In the genomic region with DNA sequence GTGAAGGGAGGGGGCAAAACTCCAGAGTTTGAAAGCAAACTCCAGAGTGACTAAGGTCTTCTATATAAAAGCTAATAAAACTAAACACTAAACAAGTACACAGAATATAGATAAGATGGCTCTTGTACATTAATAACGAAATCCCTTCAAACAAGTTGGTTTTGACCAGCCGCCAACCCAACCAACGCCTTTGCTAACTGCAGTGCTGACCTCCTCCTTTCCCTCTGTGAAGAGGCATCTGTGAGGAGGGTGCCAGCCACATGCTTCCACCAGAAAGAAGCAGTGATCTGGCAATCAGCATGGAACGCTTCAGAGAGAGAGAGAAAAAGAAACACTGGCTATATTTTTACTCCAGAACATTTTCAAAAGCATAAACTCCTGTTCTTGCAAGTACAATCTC, we compare ENCODE assay signal across 16 mouse cellular contexts. TPM values are rescaled to one million over a fixed set of nuclear protein-coding genes. Genes with fewer than 3 reads are reported as not detected.
DNase-seq lines count a peak whose midpoint lies in the region; ATAC-seq lines count a peak whose summit lies in the region.
"Had no signal": no experiment of that assay in that cellular context is flagged by ENCODE, and none has a peak within 500 bp of the region (broad histone marks: within the 10 kb centered on the region; RNA-seq: fewer than 3 reads in every experiment).

No protein-coding gene starts in this region.

- H3K4me3 ChIP-seq in heart, embryonic 13.5 days: no peak overlapping the region
- H3K4me3 ChIP-seq in heart, embryonic 10.5 days: no peak overlapping the region
- no peak overlapping the region for H3K4me3 ChIP-seq in midbrain, embryonic 15.5 days
- H3K4me3 ChIP-seq: intestine, embryonic 15.5 days; liver, embryonic 13.5 days; neural tube, embryonic 12.5 days had no signal

- no peak overlapping the region for H3K9ac ChIP-seq in heart, embryonic 13.5 days
- no peak overlapping the region for H3K9ac ChIP-seq in midbrain, embryonic 15.5 days
- H3K9ac ChIP-seq: intestine, embryonic 15.5 days; liver, embryonic 13.5 days; neural tube, embryonic 12.5 days had no signal

- no peaks in the 10 kb centered on the region for H3K36me3 ChIP-seq in heart, embryonic 13.5 days
- H3K36me3 ChIP-seq in heart, embryonic 10.5 days: no peaks in the 10 kb centered on the region
- no peaks in the 10 kb centered on the region for H3K36me3 ChIP-seq in midbrain, embryonic 15.5 days (replicated peaks)
- H3K36me3 ChIP-seq: intestine, embryonic 15.5 days; liver, embryonic 13.5 days; neural tube, embryonic 12.5 days had no signal

- peaks cover 77% of the 10 kb centered on the region for H3K4me1 ChIP-seq in heart, embryonic 13.5 days
- peaks cover 48% of the 10 kb centered on the region for H3K4me1 ChIP-seq in heart, embryonic 10.5 days
- peaks cover 49% of the 10 kb centered on the region for H3K4me1 ChIP-seq in midbrain, embryonic 15.5 days

- peak overlapping the region; percentile 33 for H3K27ac ChIP-seq in heart, embryonic 13.5 days (replicated peaks)
- no peak overlapping the region for H3K27ac ChIP-seq in heart, embryonic 10.5 days
- no peak overlapping the region for H3K27ac ChIP-seq in midbrain, embryonic 15.5 days
- H3K27ac ChIP-seq: intestine, embryonic 15.5 days; liver, embryonic 13.5 days; neural tube, embryonic 12.5 days; stomach, postnatal 0 days had no signal

- H3K27me3 ChIP-seq in heart, embryonic 13.5 days (replicated peaks): no peaks in the 10 kb centered on the region
- H3K27me3 ChIP-seq in heart, embryonic 10.5 days (ENCODE audit: insufficient read depth, poor library complexity, severe bottlenecking): no peaks in the 10 kb centered on the region
- no peaks in the 10 kb centered on the region for H3K27me3 ChIP-seq in midbrain, embryonic 15.5 days (replicated peaks)
- H3K27me3 ChIP-seq: intestine, embryonic 15.5 days; liver, embryonic 13.5 days; neural tube, embryonic 12.5 days had no signal

- H3K4me2 ChIP-seq in heart, embryonic 13.5 days: no peak overlapping the region
- H3K4me2 ChIP-seq in midbrain, embryonic 15.5 days: no peak overlapping the region
- H3K4me2 ChIP-seq: intestine, embryonic 15.5 days; liver, embryonic 13.5 days; neural tube, embryonic 12.5 days had no signal

- WGBS in heart, embryonic 13.5 days: 35% methylated on average over 4 of the region's 4 CpGs
- WGBS in heart, embryonic 10.5 days: 58% methylated on average over 4 of the region's 4 CpGs
- 75% methylated on average over 4 of the region's 4 CpGs for WGBS in midbrain, embryonic 15.5 days

- ATAC-seq in heart, embryonic 13.5 days (ENCODE audit: extremely low read depth, insufficient number of reproducible peaks, low FRiP score, low TSS enrichment): no peak
- ATAC-seq in midbrain, embryonic 15.5 days (replicated peaks): no peak
- ATAC-seq: forebrain, embryonic 16.5 days; intestine, embryonic 15.5 days; midbrain, embryonic 16.5 days had no signal

- no peaks in the 10 kb centered on the region for H3K9me3 ChIP-seq in heart, embryonic 13.5 days
- no peaks in the 10 kb centered on the region for H3K9me3 ChIP-seq in heart, embryonic 10.5 days
- H3K9me3 ChIP-seq in midbrain, embryonic 15.5 days: no peaks in the 10 kb centered on the region
- H3K9me3 ChIP-seq: intestine, embryonic 15.5 days; liver, embryonic 13.5 days; neural tube, embryonic 12.5 days had no signal

- peak; percentile 50 to 59 for DNase-seq in cerebellum, adult 18-20 months
- DNase-seq in cerebellum, adult 11 months: no peak
- no peak for DNase-seq in heart, embryonic 10.5 days (ENCODE audit: low spot score)
- peak; percentile 32 for DNase-seq in right cerebral cortex, postnatal 14 days
- DNase-seq in right cerebral cortex, postnatal 25 days: no peak
- peak; percentile 67 for DNase-seq in telencephalon, adult 2 months (ENCODE audit: low read depth, low spot score)
- DNase-seq: kidney, postnatal 14 days; liver, embryonic 13.5 days; thymus, postnatal 4 days had no signal

RNA-seq across cellular contexts. Expression of a gene that starts 21.1 kb away (rescaled TPM):
- polyA plus RNA-seq in heart, embryonic 13.5 days (2015; fragmentation: Nextera tagmentation; extraction: Ambion mirVana): 15.1 and 17.0 TPM in 2 replicates
- polyA plus RNA-seq in heart, embryonic 10.5 days (2016; fragmentation: Nextera tagmentation; extraction: Ambion mirVana): 13.5 and 17.6 TPM in 2 replicates
- polyA plus RNA-seq in midbrain, embryonic 15.5 days (2015; fragmentation: Nextera tagmentation; extraction: Ambion mirVana): 26.5 and 26.8 TPM in 2 replicates

Comparison
In these comparisons a context has a peak if more than half of its experiments do, and no peak if none do; other contexts are left out.
1. DNase-seq: peak in cerebellum, adult 18-20 months (2 of 2), right cerebral cortex, postnatal 14 days (single experiment) and telencephalon, adult 2 months (single experiment); none in cerebellum, adult 11 months (single experiment), heart, embryonic 10.5 days (single experiment) and right cerebral cortex, postnatal 25 days (single experiment).